Mouse (Mus musculus) embryonic fibroblast, embryonic 13.5 days (primary cell): ENCODE data around the gene AW822073.

Source experiments
- CTCF ChIP-seq: IDR thresholded peaks from 2 replicates; pipeline ENCODE4 v1.5.1; 2011; ENCODE audit warnings: mild to moderate bottlenecking, control low read depth, low read length, moderate library complexity, borderline replicate concordance; ENCODE audit not compliant: insufficient read depth
- POLR2A ChIP-seq: IDR thresholded peaks from 2 replicates; pipeline ENCODE4 v1.6.1; 2011; ENCODE audit warnings: low read depth, mild to moderate bottlenecking, control low read depth, low read length, moderate library complexity

DNA sequence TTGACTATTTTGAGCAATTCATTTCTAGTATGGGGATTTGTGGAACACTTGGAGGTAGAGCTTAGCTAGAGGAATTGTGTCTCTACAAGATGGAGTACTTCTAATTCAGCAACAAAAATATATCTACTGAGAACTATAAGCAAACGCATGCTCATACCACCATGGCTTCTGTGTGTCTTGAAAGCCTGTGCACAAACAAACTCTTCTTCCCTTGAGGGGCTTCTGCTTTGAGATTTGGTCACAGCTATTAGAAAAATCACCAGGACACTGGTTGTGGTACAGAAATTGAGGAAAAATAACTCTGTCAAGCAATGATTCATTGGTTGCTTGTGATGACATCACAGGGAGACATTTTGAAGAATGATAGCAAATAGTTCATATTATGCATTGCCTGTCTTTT lies 9.4 kb downstream of the AW822073 start:
- TF ChIP-seq CTCF (no peak), POLR2A (no peak)
